Mouse (Mus musculus): ENCODE results near the gene Adpgk. TPM values are rescaled to one million over a fixed set of nuclear protein-coding genes. Genes with fewer than 3 reads are reported as not detected.

Adpgk gene
- polyA plus RNA-seq, 1 experiment = 59.3 TPM

DNA sequence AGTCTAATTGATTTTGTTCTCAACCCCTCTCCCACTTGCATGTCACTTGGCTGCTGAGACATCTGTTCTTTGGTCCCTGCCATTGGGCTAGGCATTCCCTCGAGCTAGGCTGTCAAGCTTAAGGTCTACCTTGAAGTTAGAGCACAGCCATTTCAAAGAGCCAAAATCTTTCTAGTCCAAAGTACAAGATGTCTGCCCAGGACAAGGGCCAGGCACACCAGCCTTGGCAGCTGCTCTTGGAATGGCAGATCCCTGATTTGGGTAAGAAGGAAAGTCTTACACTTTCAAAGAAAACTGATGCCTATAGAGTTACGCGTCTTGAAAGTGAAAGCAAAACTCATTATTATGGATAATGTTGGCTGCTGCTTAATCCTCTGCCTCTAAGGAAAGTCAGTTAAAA is 24.8 kb downstream of the Adpgk start:
- no peak for TF ChIP-seq CTCF (IDR thresholded peaks at IDR 0.05; ENCODE audit: borderline replicate concordance, insufficient read depth, low read length)
- no peak for TF ChIP-seq POLR2A (IDR thresholded peaks at IDR 0.05; ENCODE audit: low read depth, low read length)
- peaks cover 19% of the 10 kb centered on the region for H3K4me1 ChIP-seq (ENCODE audit: control insufficient read depth, insufficient read depth, low read length)
- no peak overlapping the region for H3K4me3 ChIP-seq (ENCODE audit: insufficient read depth, low read length)
- H3K27ac ChIP-seq (ENCODE audit: insufficient read depth, low read length) = no peak overlapping the region

DNA sequence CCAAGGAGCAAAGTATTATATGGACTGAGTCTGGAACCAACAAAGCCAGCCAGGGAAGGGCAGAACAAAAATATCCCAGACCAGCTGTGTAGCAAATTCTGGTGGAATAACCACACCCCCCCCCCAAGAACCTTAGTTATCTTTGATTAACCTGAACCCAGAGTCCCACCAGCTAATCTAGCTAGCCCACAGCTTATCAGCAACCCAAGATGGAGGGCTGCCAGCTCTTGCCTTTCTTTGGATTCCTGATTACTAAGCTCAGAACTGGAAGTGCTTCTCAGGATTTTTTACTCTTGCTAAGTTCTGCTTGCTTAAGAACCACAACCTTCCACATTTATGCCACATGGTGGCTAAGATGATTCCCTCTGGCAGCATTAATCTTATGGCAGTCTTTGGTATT is 33.0 kb downstream of the Adpgk start:
- no peaks in the 10 kb centered on the region for H3K4me1 ChIP-seq (ENCODE audit: control insufficient read depth, insufficient read depth, low read length)
- no peak overlapping the region for H3K4me3 ChIP-seq (ENCODE audit: insufficient read depth, low read length)
- H3K27ac ChIP-seq (ENCODE audit: insufficient read depth, low read length) = no peak overlapping the region
- TF ChIP-seq POLR2A (IDR thresholded peaks at IDR 0.05; ENCODE audit: low read depth, low read length) = no peak
- no peak for TF ChIP-seq CTCF (IDR thresholded peaks at IDR 0.05; ENCODE audit: borderline replicate concordance, insufficient read depth, low read length)

GRCm38 (mm10) chr9:59330055-59330454 is 38.7 kb downstream of the Adpgk start:
- Histone ChIP-seq H3K4me3 (ENCODE audit: insufficient read depth, low read length) (no peak overlapping the region), H3K4me1 (ENCODE audit: control insufficient read depth, insufficient read depth, low read length) (no peaks in the 10 kb centered on the region), H3K27ac (ENCODE audit: insufficient read depth, low read length) (no peak overlapping the region)
- no peak for TF ChIP-seq POLR2A (IDR thresholded peaks at IDR 0.05; ENCODE audit: low read depth, low read length)
- TF ChIP-seq CTCF (IDR thresholded peaks at IDR 0.05; ENCODE audit: borderline replicate concordance, insufficient read depth, low read length) = no peak

GRCm38 (mm10) chr9:59336539-59336938 is 45.2 kb downstream of the Adpgk start:
- H3K27ac ChIP-seq (ENCODE audit: insufficient read depth, low read length) = no peak overlapping the region
- TF ChIP-seq CTCF (IDR thresholded peaks at IDR 0.05; ENCODE audit: borderline replicate concordance, insufficient read depth, low read length) = no peak
- TF ChIP-seq POLR2A (IDR thresholded peaks at IDR 0.05; ENCODE audit: low read depth, low read length) = no peak
- peaks cover 2% of the 10 kb centered on the region; the same call in 1 of the 2 replicates for H3K4me1 ChIP-seq (ENCODE audit: control insufficient read depth, insufficient read depth, low read length)

GRCm38 (mm10) chr9:59337889-59338288 is 46.5 kb downstream of the Adpgk start:
- H3K27ac ChIP-seq (ENCODE audit: insufficient read depth, low read length) = no peak overlapping the region
- peaks cover 2% of the 10 kb centered on the region; the same call in 1 of the 2 replicates for H3K4me1 ChIP-seq (ENCODE audit: control insufficient read depth, insufficient read depth, low read length)
- H3K4me3 ChIP-seq (ENCODE audit: insufficient read depth, low read length) = no peak overlapping the region
- TF ChIP-seq POLR2A (IDR thresholded peaks at IDR 0.05; ENCODE audit: low read depth, low read length) = no peak
- no peak for TF ChIP-seq CTCF (IDR thresholded peaks at IDR 0.05; ENCODE audit: borderline replicate concordance, insufficient read depth, low read length)

More at GRCm38 (mm10) chr9:59336539-59336938, 45.2 kb downstream of the Adpgk start:
- no peak overlapping the region for H3K4me3 ChIP-seq (ENCODE audit: insufficient read depth, low read length)

GRCm38 (mm10) chr9:59338411-59338810 is 47.1 kb downstream of the Adpgk start:
- no peak overlapping the region for H3K27ac ChIP-seq (ENCODE audit: insufficient read depth, low read length)
- H3K4me1 ChIP-seq (ENCODE audit: control insufficient read depth, insufficient read depth, low read length) = peaks cover 2% of the 10 kb centered on the region; the same call in 1 of the 2 replicates
- no peak overlapping the region for H3K4me3 ChIP-seq (ENCODE audit: insufficient read depth, low read length)
- TF ChIP-seq CTCF (IDR thresholded peaks at IDR 0.05; ENCODE audit: borderline replicate concordance, insufficient read depth, low read length) (no peak), POLR2A (IDR thresholded peaks at IDR 0.05; ENCODE audit: low read depth, low read length) (no peak)

DNA sequence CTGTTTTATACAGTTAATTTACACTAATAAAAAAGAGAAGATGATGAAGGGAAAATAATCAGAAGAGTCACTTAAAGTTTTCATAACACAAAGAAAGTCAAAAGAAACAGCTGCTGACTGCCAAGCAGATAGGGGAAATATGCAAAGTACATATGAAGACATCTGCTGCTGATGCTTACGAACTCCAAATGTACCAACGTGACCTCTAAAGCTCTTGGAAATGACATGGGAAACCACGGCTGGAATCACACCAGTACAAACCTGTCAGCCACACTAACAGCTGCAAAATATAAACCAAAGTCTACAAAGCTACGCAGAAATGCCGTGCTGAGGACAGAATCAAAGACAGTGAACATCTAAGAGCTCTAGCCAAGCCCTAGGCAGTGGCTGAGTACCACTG is 47.7 kb downstream of the Adpgk start:
- no peak overlapping the region for H3K27ac ChIP-seq (ENCODE audit: insufficient read depth, low read length)
- TF ChIP-seq CTCF (IDR thresholded peaks at IDR 0.05; ENCODE audit: borderline replicate concordance, insufficient read depth, low read length) (no peak), POLR2A (IDR thresholded peaks at IDR 0.05; ENCODE audit: low read depth, low read length) (no peak)
- peaks cover 2% of the 10 kb centered on the region; the same call in 1 of the 2 replicates for H3K4me1 ChIP-seq (ENCODE audit: control insufficient read depth, insufficient read depth, low read length)
- no peak overlapping the region for H3K4me3 ChIP-seq (ENCODE audit: insufficient read depth, low read length)

- Histone ChIP-seq H3K4me1 (ENCODE audit: control insufficient read depth, insufficient read depth, low read length) (peaks cover 2% of the 10 kb centered on the region; the same call in 1 of the 2 replicates), H3K27ac (ENCODE audit: insufficient read depth, low read length) (no peak overlapping the region), H3K4me3 (ENCODE audit: insufficient read depth, low read length) (no peak overlapping the region)
- TF ChIP-seq CTCF (IDR thresholded peaks at IDR 0.05; ENCODE audit: borderline replicate concordance, insufficient read depth, low read length) (0 out of 2 replicates have a peak, but pooled peaks have one; percentile 39), POLR2A (IDR thresholded peaks at IDR 0.05; ENCODE audit: low read depth, low read length) (no peak)
Observed at GRCm38 (mm10) chr9:59340002-59340401, 48.6 kb downstream of the Adpgk start.

GRCm38 (mm10) chr9:59346176-59346575 is 54.8 kb downstream of the Adpgk start:
- no peak overlapping the region for H3K27ac ChIP-seq (ENCODE audit: insufficient read depth, low read length)
- TF ChIP-seq POLR2A (IDR thresholded peaks at IDR 0.05; ENCODE audit: low read depth, low read length) = no peak
- TF ChIP-seq CTCF (IDR thresholded peaks at IDR 0.05; ENCODE audit: borderline replicate concordance, insufficient read depth, low read length) = no peak
- H3K4me3 ChIP-seq (ENCODE audit: insufficient read depth, low read length) = no peak overlapping the region
- no peaks in the 10 kb centered on the region for H3K4me1 ChIP-seq (ENCODE audit: control insufficient read depth, insufficient read depth, low read length)

DNA sequence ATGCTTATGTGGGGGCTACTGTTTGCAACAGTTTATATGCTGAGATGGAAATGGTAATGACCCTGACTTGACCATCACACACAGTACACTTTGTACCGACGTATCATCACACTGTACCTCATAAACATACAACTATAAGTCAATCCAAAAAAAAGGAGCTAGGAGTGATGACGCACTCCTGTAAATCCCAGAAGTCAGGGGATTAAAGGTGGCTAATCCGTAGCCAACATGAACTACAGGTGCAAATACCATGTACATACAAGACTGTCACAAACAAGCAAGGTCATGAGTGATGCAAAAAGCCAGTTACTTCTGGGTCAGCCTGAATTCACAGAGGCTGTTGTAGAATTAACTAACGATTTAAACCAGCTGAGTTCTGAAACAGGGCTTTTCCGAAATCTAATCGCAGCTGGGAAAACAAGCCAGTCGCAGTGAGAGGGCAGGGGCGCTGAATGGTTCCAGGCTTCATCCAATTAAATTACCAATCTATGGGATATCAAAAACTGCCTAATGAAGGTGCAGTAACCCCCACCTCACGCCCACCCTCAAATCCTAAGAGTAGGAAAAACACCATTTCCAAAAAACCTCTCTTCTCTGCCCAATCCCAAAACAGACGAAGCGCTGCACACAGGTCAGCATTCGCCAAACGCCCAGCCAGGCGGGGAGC is 61.4 kb downstream of the Adpgk start:
- peak overlapping the region; percentile 61 for H3K4me3 ChIP-seq (ENCODE audit: insufficient read depth, low read length)
- no peaks in the 10 kb centered on the region for H3K4me1 ChIP-seq (ENCODE audit: control insufficient read depth, insufficient read depth, low read length)
- TF ChIP-seq CTCF (IDR thresholded peaks at IDR 0.05; ENCODE audit: borderline replicate concordance, insufficient read depth, low read length) (no peak), POLR2A (IDR thresholded peaks at IDR 0.05; ENCODE audit: low read depth, low read length) (no peak; the same call in 1 of the 2 replicates)
- H3K27ac ChIP-seq (ENCODE audit: insufficient read depth, low read length) = peak overlapping the region; percentile 64
